Mouse (Mus musculus): ENCODE measurements around the gene Gm14137. TPM values are rescaled to one million over a fixed set of nuclear protein-coding genes. Genes with fewer than 3 reads are reported as not detected.

The Gm14137 gene
- polyA plus RNA-seq, 1 experiment = not detected

DNA sequence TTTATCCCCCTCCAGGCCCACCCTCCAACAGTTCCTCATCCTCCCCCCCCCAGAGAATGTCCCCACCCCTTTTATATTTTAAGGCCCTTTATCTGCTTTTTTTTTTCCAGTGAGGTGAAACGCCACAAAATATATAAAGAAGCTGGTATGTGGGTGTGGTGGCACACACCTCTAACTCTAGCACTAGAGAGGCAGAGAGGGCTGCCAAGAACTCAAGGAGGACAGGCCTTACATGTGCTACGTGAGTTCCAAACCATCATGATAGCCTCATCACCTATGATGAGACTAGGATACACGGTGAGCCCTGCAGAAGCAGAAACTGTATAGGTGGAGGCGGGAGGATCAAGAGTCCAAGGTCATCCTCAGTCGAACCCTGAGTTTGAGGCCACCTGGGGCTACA, 16.7 kb downstream of the Gm14137 start:
- TF ChIP-seq POLR2A (IDR thresholded peaks at IDR 0.05; ENCODE audit: low read depth, low read length) = no peak
- TF ChIP-seq CTCF (IDR thresholded peaks at IDR 0.05; ENCODE audit: borderline replicate concordance, insufficient read depth, low read length) = no peak
- Histone ChIP-seq H3K27ac (ENCODE audit: insufficient read depth, low read length) (no peak overlapping the region), H3K4me1 (ENCODE audit: control insufficient read depth, insufficient read depth, low read length) (no peaks in the 10 kb centered on the region), H3K4me3 (ENCODE audit: insufficient read depth, low read length) (no peak overlapping the region)

DNA sequence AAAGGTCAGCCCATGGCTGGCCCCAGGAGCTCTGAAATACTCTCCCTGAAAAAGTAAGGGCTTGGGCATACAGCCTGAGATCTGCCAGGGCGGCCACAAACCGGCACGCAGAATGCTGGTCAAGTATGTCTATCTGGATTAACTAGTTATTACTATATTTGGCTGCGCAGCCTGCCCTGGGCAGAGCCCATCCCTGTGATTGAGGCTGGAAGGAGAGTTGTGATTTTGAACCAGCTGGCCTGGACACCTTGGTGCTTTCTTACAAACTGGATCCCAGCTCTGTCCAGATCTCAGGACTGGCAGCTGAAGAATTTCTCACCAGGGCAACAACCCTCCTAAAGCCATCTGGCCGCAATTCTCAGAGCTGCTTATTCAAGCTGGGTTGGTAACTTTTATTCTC, 19.8 kb downstream of the Gm14137 start:
- Histone ChIP-seq H3K27ac (ENCODE audit: insufficient read depth, low read length) (no peak overlapping the region), H3K4me3 (ENCODE audit: insufficient read depth, low read length) (no peak overlapping the region), H3K4me1 (ENCODE audit: control insufficient read depth, insufficient read depth, low read length) (peaks cover 4% of the 10 kb centered on the region; the same call in 1 of the 2 replicates)
- TF ChIP-seq CTCF (IDR thresholded peaks at IDR 0.05; ENCODE audit: borderline replicate concordance, insufficient read depth, low read length) (no peak), POLR2A (IDR thresholded peaks at IDR 0.05; ENCODE audit: low read depth, low read length) (no peak)

DNA sequence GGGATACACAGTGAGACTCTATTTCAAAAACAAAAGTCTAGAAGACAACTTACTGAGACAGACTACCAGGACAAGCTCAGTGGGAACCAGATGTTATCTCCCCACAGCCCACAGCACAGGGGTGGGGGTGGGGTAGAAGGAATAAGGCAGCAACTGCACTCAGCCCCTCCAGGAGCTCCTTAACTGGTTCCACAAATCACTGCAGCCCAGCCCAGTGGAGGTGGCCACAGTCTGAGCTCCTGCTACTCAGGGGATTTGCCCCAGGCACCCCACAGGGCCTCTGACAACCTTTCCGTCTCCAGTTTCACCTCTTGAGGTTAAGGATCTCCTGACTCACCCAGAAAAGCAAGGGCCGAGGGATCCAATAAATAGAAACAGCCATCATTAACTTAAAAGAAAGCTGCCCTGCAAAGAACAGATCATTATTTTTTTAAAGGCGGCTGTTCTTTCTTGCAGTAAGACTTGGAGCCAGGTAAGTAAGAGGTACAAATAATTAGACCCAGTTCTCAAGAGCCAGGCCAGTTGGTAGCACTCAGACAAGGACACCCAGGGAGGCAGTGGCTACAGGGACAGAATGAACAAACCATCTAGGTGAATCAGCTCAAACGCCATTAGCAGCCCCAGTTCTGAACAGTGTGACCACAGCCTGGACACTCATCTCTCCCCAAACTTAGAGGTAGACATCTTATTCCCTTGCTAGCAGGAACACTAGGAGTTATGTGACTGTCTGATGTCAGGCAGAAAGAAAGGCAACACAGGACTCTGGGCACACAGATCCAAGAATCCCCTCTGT, 22.2 kb downstream of the Gm14137 start:
- Histone ChIP-seq H3K4me3 (ENCODE audit: insufficient read depth, low read length) (no peak overlapping the region), H3K4me1 (ENCODE audit: control insufficient read depth, insufficient read depth, low read length) (peaks cover 4% of the 10 kb centered on the region; the same call in 1 of the 2 replicates), H3K27ac (ENCODE audit: insufficient read depth, low read length) (peak overlapping the region; percentile 17; the same call in 1 of the 2 replicates)
- TF ChIP-seq POLR2A (IDR thresholded peaks at IDR 0.05; ENCODE audit: low read depth, low read length) (no peak), CTCF (IDR thresholded peaks at IDR 0.05; ENCODE audit: borderline replicate concordance, insufficient read depth, low read length) (no peak)

DNA sequence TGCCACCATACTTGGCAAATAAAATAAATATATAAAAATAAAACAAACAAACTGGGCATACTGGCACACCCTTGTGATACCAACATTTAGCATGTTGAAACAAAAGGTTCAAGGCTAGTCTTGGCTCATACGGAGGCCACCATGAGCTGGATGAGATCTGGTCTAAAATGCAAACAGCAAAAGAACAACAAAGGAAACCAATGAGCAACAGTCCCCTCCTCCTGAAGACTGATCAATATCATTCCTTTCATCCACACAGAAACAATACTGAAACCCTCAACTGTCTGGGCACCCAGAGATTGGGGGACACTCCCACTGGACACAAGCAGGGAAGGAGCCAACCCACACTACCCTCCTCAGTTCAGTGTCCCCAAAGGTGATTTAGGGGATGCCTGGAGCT, 23.2 kb downstream of the Gm14137 start:
- TF ChIP-seq POLR2A (IDR thresholded peaks at IDR 0.05; ENCODE audit: low read depth, low read length) (no peak), CTCF (IDR thresholded peaks at IDR 0.05; ENCODE audit: borderline replicate concordance, insufficient read depth, low read length) (no peak)
- Histone ChIP-seq H3K4me3 (ENCODE audit: insufficient read depth, low read length) (no peak overlapping the region), H3K4me1 (ENCODE audit: control insufficient read depth, insufficient read depth, low read length) (peaks cover 4% of the 10 kb centered on the region; the same call in 1 of the 2 replicates), H3K27ac (ENCODE audit: insufficient read depth, low read length) (no peak overlapping the region)

DNA sequence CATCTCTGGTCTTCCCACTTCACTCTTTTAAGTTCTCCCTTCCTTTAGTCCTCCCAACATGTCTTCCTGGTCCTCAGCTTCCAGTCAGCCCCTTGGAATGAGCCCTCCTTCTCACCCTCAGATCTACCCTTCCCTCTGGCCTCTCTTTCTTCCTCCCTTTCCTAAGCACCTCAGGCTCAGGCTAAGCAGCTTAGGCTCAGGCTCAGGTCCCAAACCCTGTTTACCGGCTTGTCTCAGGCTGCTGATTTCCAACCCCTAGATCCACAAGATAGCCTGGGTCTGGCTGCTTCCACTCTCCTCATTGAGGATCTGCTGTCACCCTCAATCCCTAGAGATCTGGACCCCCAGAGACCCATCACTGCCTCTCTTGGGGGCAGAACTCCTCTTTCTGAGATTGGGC, 23.7 kb downstream of the Gm14137 start:
- Histone ChIP-seq H3K27ac (ENCODE audit: insufficient read depth, low read length) (no peak overlapping the region), H3K4me1 (ENCODE audit: control insufficient read depth, insufficient read depth, low read length) (peaks cover 4% of the 10 kb centered on the region; the same call in 1 of the 2 replicates), H3K4me3 (ENCODE audit: insufficient read depth, low read length) (no peak overlapping the region)
- TF ChIP-seq POLR2A (IDR thresholded peaks at IDR 0.05; ENCODE audit: low read depth, low read length) (no peak), CTCF (IDR thresholded peaks at IDR 0.05; ENCODE audit: borderline replicate concordance, insufficient read depth, low read length) (no peak)

DNA sequence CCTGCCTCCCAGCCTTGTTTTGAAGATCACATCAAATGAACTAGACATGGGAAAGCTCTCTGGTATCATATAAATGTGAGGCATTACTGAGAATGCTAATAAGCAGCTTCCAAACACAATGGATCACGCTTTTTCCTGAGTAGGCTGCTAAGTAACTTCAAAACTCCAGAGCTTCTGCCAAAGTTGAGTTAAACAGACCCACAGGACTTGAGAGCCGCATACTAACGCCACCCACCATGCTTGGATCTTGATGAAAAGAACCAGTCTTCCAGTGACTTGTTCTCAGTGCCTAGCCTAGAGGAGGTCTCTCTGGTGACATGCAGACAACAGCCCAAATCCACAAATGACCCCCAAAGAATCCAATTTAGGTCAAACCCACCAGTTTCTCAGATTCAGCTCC, 24.6 kb downstream of the Gm14137 start:
- Histone ChIP-seq H3K4me3 (ENCODE audit: insufficient read depth, low read length) (no peak overlapping the region), H3K27ac (ENCODE audit: insufficient read depth, low read length) (no peak overlapping the region), H3K4me1 (ENCODE audit: control insufficient read depth, insufficient read depth, low read length) (peaks cover 7% of the 10 kb centered on the region; the same call in 1 of the 2 replicates)
- TF ChIP-seq POLR2A (IDR thresholded peaks at IDR 0.05; ENCODE audit: low read depth, low read length) (no peak), CTCF (IDR thresholded peaks at IDR 0.05; ENCODE audit: borderline replicate concordance, insufficient read depth, low read length) (no peak)

DNA sequence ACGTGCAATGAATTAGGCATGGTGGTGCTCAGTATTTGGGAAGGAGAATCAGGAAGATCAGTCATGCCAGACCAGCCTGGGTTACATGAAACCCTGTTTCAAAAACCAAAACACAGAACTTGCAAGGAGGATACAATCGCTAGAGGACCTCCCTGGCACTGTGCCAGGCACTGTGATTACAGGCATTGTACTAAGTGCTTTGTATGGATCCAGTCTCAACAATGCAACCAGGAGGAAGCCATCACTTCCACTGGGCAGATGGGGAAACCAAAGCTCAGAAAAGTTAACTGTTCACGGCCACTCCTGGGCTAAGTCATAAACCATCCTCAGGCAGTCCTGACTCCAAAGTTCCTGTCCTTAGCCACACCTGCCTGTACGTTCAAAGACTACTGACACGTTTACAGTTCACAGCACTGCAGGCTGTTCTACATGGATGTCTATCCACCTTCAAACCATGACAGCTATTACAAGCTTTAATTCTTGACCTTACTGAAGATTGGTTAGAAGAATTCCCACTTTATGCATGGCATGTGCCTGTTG, 28.7 kb downstream of the Gm14137 start:
- H3K4me1 ChIP-seq (ENCODE audit: control insufficient read depth, insufficient read depth, low read length) = peaks cover 3% of the 10 kb centered on the region; the same call in 1 of the 2 replicates
- H3K27ac ChIP-seq (ENCODE audit: insufficient read depth, low read length) = no peak overlapping the region
- TF ChIP-seq CTCF (IDR thresholded peaks at IDR 0.05; ENCODE audit: borderline replicate concordance, insufficient read depth, low read length) (no peak), POLR2A (IDR thresholded peaks at IDR 0.05; ENCODE audit: low read depth, low read length) (no peak)
- no peak overlapping the region for H3K4me3 ChIP-seq (ENCODE audit: insufficient read depth, low read length)

DNA sequence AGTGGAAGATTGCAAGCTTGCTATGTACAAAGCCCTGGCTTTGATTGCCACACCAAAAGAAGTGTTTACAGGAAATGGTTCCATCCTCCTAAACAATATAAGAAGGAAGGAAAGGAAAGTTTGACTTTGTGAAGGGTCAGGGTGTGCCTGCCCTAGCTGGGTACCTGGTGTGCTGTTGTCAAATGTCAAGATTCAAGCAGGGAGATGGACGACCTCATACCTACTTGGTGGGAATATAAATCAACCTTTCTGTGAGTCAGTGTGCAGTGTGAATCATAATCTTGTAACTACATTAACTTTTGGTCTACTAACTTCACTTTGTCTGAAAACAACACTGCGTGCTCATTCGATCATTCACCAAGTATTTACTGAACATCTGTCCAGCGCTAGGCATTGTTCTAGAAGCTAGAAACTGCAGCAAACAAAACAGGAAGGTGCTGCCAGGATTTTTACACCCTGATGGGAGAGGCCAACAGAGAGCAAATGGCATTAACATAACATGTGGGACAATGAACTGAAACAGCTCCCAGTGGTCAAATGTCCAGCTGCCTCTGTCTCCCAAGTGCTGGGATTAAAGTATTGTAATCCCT, 29.7 kb downstream of the Gm14137 start:
- H3K4me1 ChIP-seq (ENCODE audit: control insufficient read depth, insufficient read depth, low read length) = peaks cover 3% of the 10 kb centered on the region; the same call in 1 of the 2 replicates
- no peak overlapping the region for H3K4me3 ChIP-seq (ENCODE audit: insufficient read depth, low read length)
- TF ChIP-seq POLR2A (IDR thresholded peaks at IDR 0.05; ENCODE audit: low read depth, low read length) = no peak
- TF ChIP-seq CTCF (IDR thresholded peaks at IDR 0.05; ENCODE audit: borderline replicate concordance, insufficient read depth, low read length) = no peak
- no peak overlapping the region; the same call in 1 of the 2 replicates for H3K27ac ChIP-seq (ENCODE audit: insufficient read depth, low read length)

DNA sequence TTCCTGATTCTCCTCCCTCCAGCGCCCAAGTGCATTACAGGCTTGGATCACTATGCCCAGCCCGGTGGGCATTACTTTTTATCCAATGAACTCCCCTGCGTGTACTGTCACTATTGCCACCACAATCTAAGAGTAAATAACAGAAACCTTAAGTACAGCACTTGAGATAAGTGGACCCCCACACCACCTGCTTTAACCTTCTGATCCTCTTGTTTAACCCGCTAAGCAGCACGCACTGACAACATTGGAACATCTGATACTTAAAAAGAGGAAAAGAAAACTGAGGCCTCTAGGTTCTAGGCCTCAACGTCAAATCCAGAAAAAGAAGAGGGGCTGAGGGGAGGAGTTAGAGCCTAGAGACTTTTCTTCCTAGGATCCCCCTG, 33.6 kb downstream of the Gm14137 start:
- Histone ChIP-seq H3K4me3 (ENCODE audit: insufficient read depth, low read length) (peak overlapping the region; percentile 77), H3K4me1 (ENCODE audit: control insufficient read depth, insufficient read depth, low read length) (peaks cover 3% of the 10 kb centered on the region; the same call in 1 of the 2 replicates), H3K27ac (ENCODE audit: insufficient read depth, low read length) (peak overlapping the region; percentile 69; the same call in 1 of the 2 replicates)
- TF ChIP-seq CTCF (IDR thresholded peaks at IDR 0.05; ENCODE audit: borderline replicate concordance, insufficient read depth, low read length) = no peak
- TF ChIP-seq POLR2A (IDR thresholded peaks at IDR 0.05; ENCODE audit: low read depth, low read length) = no peak

Measured in embryonic fibroblast, embryonic 13.5 days (primary cell).